Mouse (Mus musculus) small intestine, adult 2 months (tissue): Measurements from ENCODE around the gene Olfr1440. TPM values are rescaled to one million over a fixed set of nuclear protein-coding genes. Genes with fewer than 3 reads are reported as not detected.

Source experiments
- H3K27ac ChIP-seq: fragments of 200-500 bp; 2 replicates; pipeline ENCODE4 v1.5.1; 2012; ENCODE audit warnings: low read depth, low read length, control low read depth, inconsistent platforms; ENCODE audit not compliant: insufficient read depth
- H3K27me3 ChIP-seq: fragments of 200-500 bp; 2 replicates; pipeline ENCODE4 v1.6.1; 2012; ENCODE audit warnings: mild to moderate bottlenecking, moderate library complexity, low read length, inconsistent platforms; ENCODE audit not compliant: control insufficient read depth, insufficient read depth
- H3K36me3 ChIP-seq: fragments of 200-500 bp; 2 replicates; pipeline ENCODE4 v1.6.1; 2012; ENCODE audit warnings: mild to moderate bottlenecking, low read length, control low read depth, inconsistent platforms; ENCODE audit not compliant: control insufficient read depth, insufficient read depth
- H3K4me1 ChIP-seq: fragments of 200-500 bp; 2 replicates; pipeline ENCODE4 v1.6.1; 2012; ENCODE audit warnings: low read length, inconsistent platforms, mixed read lengths; ENCODE audit not compliant: control insufficient read depth, insufficient read depth, insufficient read length
- H3K4me3 ChIP-seq: fragments of 200-500 bp; 2 replicates; pipeline ENCODE4 v1.5.1; 2012; ENCODE audit warnings: low read depth, mild to moderate bottlenecking, control low read depth, inconsistent platforms, low read length, moderate library complexity
- CTCF ChIP-seq: fragments of 200-500 bp; IDR thresholded peaks from 2 replicates; pipeline ENCODE4 v1.5.1; 2012; ENCODE audit warnings: low read depth, mild to moderate bottlenecking, control low read depth, inconsistent platforms, low read length, moderate library complexity, mixed read lengths; ENCODE audit not compliant: insufficient replicate concordance, insufficient read length; ENCODE audit errors: extremely low read depth
- POLR2A ChIP-seq: fragments of 200-500 bp; IDR thresholded peaks from 2 replicates; pipeline ENCODE4 v1.6.1; 2012; ENCODE audit warnings: low read depth, mild to moderate bottlenecking, control low read depth, inconsistent platforms, low read length, moderate library complexity
- WGBS: fragments of 180-500 bp; shearing (Covaris S2); methylation state at CpG from one replicate; pipeline ENCODE4 v1.1.7; 2018; 5-methylcytosine and 5-hydroxymethylcytosine counted together
- polyA plus RNA-seq: library from polyadenylated mRNA; depleted of rRNA; stranded (reverse); fragments of >200 nt; gene quantifications from 2 replicates; pipeline ENCODE4 v1.2.3, GENCODE M21; 2012; rRNA removed

The Olfr1440 gene
- polyA plus RNA-seq, 1 experiment: not detected

GRCm38 (mm10) chr19:12440103-12440725, 53.1 kb downstream of the Olfr1440 start:
- WGBS: 53% methylated on average over 5 of the region's 5 CpGs
- TF ChIP-seq POLR2A (no peak), CTCF (no peak)

GRCm38 (mm10) chr19:12442560-12442959, 55.5 kb downstream of the Olfr1440 start:
- Histone ChIP-seq H3K4me3 (no peak overlapping the region), H3K4me1 (no peaks in the 10 kb centered on the region), H3K27ac (no peak overlapping the region), H3K27me3 (no peaks in the 10 kb centered on the region), H3K36me3 (no peaks in the 10 kb centered on the region)
- no peak for TF ChIP-seq POLR2A
- TF ChIP-seq CTCF: no peak
- WGBS: 66% methylated on average over 4 of the region's 4 CpGs

More at GRCm38 (mm10) chr19:12440103-12440725, 53.1 kb downstream of the Olfr1440 start:
- H3K27ac ChIP-seq: peak overlapping the region; percentile 47
- no peak overlapping the region for H3K4me3 ChIP-seq
- no peaks in the 10 kb centered on the region for H3K36me3 ChIP-seq
- H3K4me1 ChIP-seq: no peaks in the 10 kb centered on the region
- H3K27me3 ChIP-seq: no peaks in the 10 kb centered on the region

GRCm38 (mm10) chr19:12445014-12445413, 57.9 kb downstream of the Olfr1440 start:
- Histone ChIP-seq H3K36me3 (no peaks in the 10 kb centered on the region), H3K27ac (no peak overlapping the region), H3K4me1 (no peaks in the 10 kb centered on the region), H3K4me3 (no peak overlapping the region), H3K27me3 (no peaks in the 10 kb centered on the region)
- WGBS: 56% methylated on average over 3 of the region's 3 CpGs
- TF ChIP-seq POLR2A (no peak), CTCF (no peak)

Other genes starting within 250 kb of the Olfr1440 start
- not detected in 2 replicates for gene Olfr1555-ps1, start 217.2 kb upstream of the Olfr1440 start, polyA plus RNA-seq
- gene Olfr1431, start 186.6 kb upstream of the Olfr1440 start, polyA plus RNA-seq: not detected in 2 replicates
- gene Olfr1432, start 154.7 kb upstream of the Olfr1440 start, polyA plus RNA-seq: not detected in 2 replicates
- not detected in 2 replicates for gene Olfr262, start 145.6 kb upstream of the Olfr1440 start, polyA plus RNA-seq
- gene Olfr235, start 126.2 kb upstream of the Olfr1440 start, polyA plus RNA-seq: not detected in 2 replicates
- gene Olfr1434, start 107.4 kb upstream of the Olfr1440 start, polyA plus RNA-seq: not detected in 2 replicates
- gene Olfr1436, start 88.1 kb upstream of the Olfr1440 start, polyA plus RNA-seq: not detected in 2 replicates
- gene Olfr1437, start 62.2 kb upstream of the Olfr1440 start, polyA plus RNA-seq: not detected in 2 replicates
- not detected in 2 replicates for gene Olfr1438-ps1, start 51.4 kb upstream of the Olfr1440 start, polyA plus RNA-seq
- gene Olfr1441, start 30.2 kb downstream of the Olfr1440 start, polyA plus RNA-seq: not detected in 2 replicates
- not detected in 2 replicates for gene Pfpl, start 40.6 kb downstream of the Olfr1440 start, polyA plus RNA-seq
- gene Mpeg1, start 73.5 kb downstream of the Olfr1440 start, polyA plus RNA-seq: 2.7 and 3.5 TPM in 2 replicates
- 7.1 and 11.1 TPM in 2 replicates for gene Dtx4, start 114.2 kb downstream of the Olfr1440 start, polyA plus RNA-seq
- 0.17 and 0.33 TPM in 2 replicates for gene Fam111a, start 158.5 kb downstream of the Olfr1440 start, polyA plus RNA-seq
- gene Gm4952, start 212.7 kb downstream of the Olfr1440 start, polyA plus RNA-seq: 0.10 TPM in 1 of 2 replicates, not detected in the other
- not detected in 2 replicates for gene Glyat, start 246.0 kb downstream of the Olfr1440 start, polyA plus RNA-seq